Mouse (Mus musculus): ENCODE results near the gene Rngtt. TPM values are rescaled to one million over a fixed set of nuclear protein-coding genes. Genes with fewer than 3 reads are reported as not detected.
A peak's percentile ranks its signal among the peaks of the same experiment; 100 is the strongest.

Gene Rngtt
- polyA plus RNA-seq, 1 experiment from 2014 or later: 35.1 TPM

DNA sequence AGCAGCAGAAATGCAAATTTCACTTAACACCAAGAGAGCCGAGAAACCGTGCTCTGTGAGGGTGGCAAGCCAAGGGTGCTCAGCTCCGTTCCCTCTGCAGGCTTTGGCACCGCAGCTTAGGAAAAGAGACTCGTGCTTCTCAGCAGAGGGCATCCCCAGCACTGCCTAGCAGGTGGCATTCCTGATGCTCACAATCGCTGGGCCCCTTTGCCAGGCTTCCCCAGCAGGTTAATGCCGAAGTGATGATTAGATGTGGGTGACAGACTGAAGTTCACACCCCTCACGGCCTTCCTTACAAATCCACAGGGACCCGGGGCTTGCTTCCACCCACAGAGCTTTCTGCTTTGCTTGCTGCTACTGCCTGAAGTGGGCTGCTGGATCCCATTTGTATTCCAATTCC lies 216.6 kb downstream of the Rngtt start:
- no peaks in the 10 kb centered on the region for H3K4me1 ChIP-seq (ENCODE audit: control insufficient read depth, insufficient read depth, low read length)
- WGBS: 51% methylated on average over 9 of the region's 9 CpGs
- no peak for ATAC-seq (ENCODE audit: insufficient read depth, low FRiP score, low TSS enrichment)

DNA sequence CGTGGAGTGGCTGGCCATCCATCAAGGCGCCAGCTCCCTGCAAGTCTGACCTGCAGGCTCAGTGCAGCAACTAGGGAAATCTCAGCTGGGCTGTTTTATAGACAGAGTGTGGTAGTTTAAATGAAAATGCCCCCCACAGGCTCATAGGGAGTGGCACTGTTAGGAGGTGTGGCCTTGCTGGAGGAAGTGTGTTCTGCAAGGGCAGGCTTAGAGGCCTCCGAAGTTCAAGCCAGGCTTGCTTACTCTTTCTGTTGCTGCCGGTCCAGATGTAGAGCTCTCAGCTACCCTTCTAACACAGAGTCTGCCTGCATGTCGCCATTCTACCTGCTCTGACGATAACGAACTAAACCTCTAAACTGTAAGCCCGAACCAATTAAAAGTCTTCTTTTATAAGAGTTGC lies 222.5 kb downstream of the Rngtt start:
- no peak overlapping the region for H3K27ac ChIP-seq (ENCODE audit: low read depth, low read length)
- no peak overlapping the region for H3K4me3 ChIP-seq (ENCODE audit: low read depth, low read length)
- no peaks in the 10 kb centered on the region for H3K27me3 ChIP-seq (ENCODE audit: control insufficient read depth, insufficient read depth, low read length)
- no peaks in the 10 kb centered on the region for H3K36me3 ChIP-seq (ENCODE audit: control insufficient read depth, insufficient read depth, low read length)
- no peaks in the 10 kb centered on the region for H3K4me1 ChIP-seq (ENCODE audit: control insufficient read depth, insufficient read depth, low read length)
- DNase-seq (ENCODE audit: low spot score) (no peak), ATAC-seq (ENCODE audit: insufficient read depth, low FRiP score, low TSS enrichment) (no peak)
- H3K9me3 ChIP-seq (ENCODE audit: control insufficient read depth, low read length): no peaks in the 10 kb centered on the region
- H3K4me2 ChIP-seq (ENCODE audit: low read depth): no peak overlapping the region
- no peak overlapping the region for H3K9ac ChIP-seq (ENCODE audit: low read length)
- WGBS: 70% methylated on average over 8 of the region's 8 CpGs

More for the DNA sequence above, 216.6 kb downstream of the Rngtt start:
- DNase-seq (ENCODE audit: low spot score): no peak
- no peak overlapping the region for H3K4me2 ChIP-seq (ENCODE audit: low read depth)
- H3K4me3 ChIP-seq (ENCODE audit: low read depth, low read length): no peak overlapping the region
- H3K9ac ChIP-seq (ENCODE audit: low read length): no peak overlapping the region
- no peaks in the 10 kb centered on the region for H3K27me3 ChIP-seq (ENCODE audit: control insufficient read depth, insufficient read depth, low read length)
- no peak overlapping the region for H3K27ac ChIP-seq (ENCODE audit: low read depth, low read length)
- no peaks in the 10 kb centered on the region for H3K9me3 ChIP-seq (ENCODE audit: control insufficient read depth, low read length)
- no peaks in the 10 kb centered on the region for H3K36me3 ChIP-seq (ENCODE audit: control insufficient read depth, insufficient read depth, low read length)

DNA sequence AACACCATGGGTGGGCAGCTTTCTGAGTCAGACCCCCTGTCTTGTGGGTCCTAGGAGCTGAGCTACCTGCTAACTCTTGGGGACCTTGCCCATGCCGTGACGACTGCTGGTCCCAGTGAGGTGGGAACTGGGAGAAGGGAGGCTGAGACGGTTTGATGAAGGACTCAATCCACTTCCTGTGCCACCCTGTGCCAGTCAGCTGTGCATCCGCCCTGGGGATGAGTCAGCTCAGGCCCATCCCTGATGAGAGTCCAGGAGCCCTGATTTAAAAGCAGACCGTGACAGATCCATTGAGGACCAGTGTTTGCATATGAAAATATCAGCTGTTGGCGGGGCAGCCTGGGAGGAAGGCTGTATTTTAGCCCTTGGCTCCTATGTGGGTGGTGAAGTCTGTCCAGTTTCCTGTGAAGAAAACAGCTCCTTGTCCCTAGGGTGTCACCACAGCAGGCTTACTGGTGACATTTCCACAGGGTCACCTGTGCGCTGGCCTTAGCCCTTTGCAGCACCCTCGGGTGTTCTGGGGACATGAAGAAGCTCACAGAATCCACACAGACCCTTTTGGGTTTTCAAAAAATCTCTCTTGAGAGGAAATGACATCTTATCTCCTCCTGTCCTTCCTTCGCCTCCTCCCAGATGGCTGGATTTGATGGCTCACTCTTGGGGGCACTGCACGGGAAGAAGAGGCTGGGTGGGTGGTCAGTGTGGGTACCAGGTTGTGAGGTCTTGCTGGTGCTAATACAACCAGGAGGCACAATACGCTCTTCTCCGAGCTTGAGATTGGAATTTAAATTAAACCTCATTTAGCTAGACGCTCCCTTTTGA lies 234.9 kb downstream of the Rngtt start:
- Histone ChIP-seq H3K4me2 (ENCODE audit: low read depth) (no peak overlapping the region), H3K36me3 (ENCODE audit: control insufficient read depth, insufficient read depth, low read length) (no peaks in the 10 kb centered on the region), H3K9me3 (ENCODE audit: control insufficient read depth, low read length) (no peaks in the 10 kb centered on the region), H3K4me3 (ENCODE audit: low read depth, low read length) (no peak overlapping the region), H3K4me1 (ENCODE audit: control insufficient read depth, insufficient read depth, low read length) (peaks cover 4% of the 10 kb centered on the region; the same call in 1 of the 2 replicates), H3K27ac (ENCODE audit: low read depth, low read length) (no peak overlapping the region), H3K9ac (ENCODE audit: low read length) (no peak overlapping the region), H3K27me3 (ENCODE audit: control insufficient read depth, insufficient read depth, low read length) (no peaks in the 10 kb centered on the region)
- ATAC-seq (ENCODE audit: insufficient read depth, low FRiP score, low TSS enrichment): peak; percentile 36; the same call in 1 of the 2 replicates
- WGBS: 66% methylated on average over 13 of the region's 13 CpGs
- DNase-seq (ENCODE audit: low spot score): peak; percentile 11

DNA sequence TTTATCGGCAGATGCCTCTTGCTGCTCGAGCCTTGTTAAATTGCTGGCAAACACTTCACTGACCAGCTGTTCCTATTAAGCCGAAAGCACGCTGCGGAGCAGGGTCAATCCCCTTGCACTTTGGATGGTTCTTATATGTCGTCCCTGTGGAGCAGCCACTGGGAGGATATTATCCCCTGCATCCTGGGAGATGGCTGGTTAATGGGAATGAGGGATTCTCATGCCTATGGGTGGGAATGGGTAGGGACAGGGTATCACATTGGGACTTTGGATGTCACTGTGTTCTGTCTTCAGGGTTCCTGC lies 235.4 kb downstream of the Rngtt start:
- peak; percentile 42 for DNase-seq (ENCODE audit: low spot score)

DNA sequence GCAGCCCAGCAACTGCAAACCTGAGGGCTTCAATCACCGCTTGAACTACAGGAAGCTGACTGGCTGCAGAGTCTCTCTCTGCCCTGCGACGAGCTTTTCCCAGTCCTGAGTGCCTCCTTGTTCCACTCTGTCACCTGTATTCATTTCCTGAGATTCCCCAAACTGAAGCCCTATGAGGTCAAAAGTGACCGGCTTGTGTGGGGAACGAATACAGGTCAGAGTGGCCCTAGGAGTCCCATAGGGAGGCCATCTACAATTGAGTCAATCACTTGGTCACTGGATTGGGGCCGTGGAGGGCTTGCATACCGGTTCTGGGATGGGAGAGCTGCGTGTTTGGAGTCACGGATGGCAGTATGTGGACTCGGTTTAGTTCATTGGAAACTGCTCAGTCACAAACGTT lies 236.2 kb downstream of the Rngtt start:
- Histone ChIP-seq H3K27ac (ENCODE audit: low read depth, low read length) (no peak overlapping the region), H3K9me3 (ENCODE audit: control insufficient read depth, low read length) (no peaks in the 10 kb centered on the region), H3K4me1 (ENCODE audit: control insufficient read depth, insufficient read depth, low read length) (peaks cover 4% of the 10 kb centered on the region; the same call in 1 of the 2 replicates), H3K4me2 (ENCODE audit: low read depth) (no peak overlapping the region), H3K4me3 (ENCODE audit: low read depth, low read length) (no peak overlapping the region), H3K36me3 (ENCODE audit: control insufficient read depth, insufficient read depth, low read length) (no peaks in the 10 kb centered on the region), H3K27me3 (ENCODE audit: control insufficient read depth, insufficient read depth, low read length) (no peaks in the 10 kb centered on the region), H3K9ac (ENCODE audit: low read length) (no peak overlapping the region)
- ATAC-seq (ENCODE audit: insufficient read depth, low FRiP score, low TSS enrichment) (no peak), DNase-seq (ENCODE audit: low spot score) (no peak)
- 87% methylated on average over 11 of the region's 11 CpGs for WGBS

More for the DNA sequence above, 235.4 kb downstream of the Rngtt start:
- ATAC-seq (ENCODE audit: insufficient read depth, low FRiP score, low TSS enrichment): peak; percentile 58; the same call in 1 of the 2 replicates
- H3K4me3 ChIP-seq (ENCODE audit: low read depth, low read length): no peak overlapping the region
- no peaks in the 10 kb centered on the region for H3K36me3 ChIP-seq (ENCODE audit: control insufficient read depth, insufficient read depth, low read length)
- no peaks in the 10 kb centered on the region for H3K9me3 ChIP-seq (ENCODE audit: control insufficient read depth, low read length)
- no peak overlapping the region for H3K27ac ChIP-seq (ENCODE audit: low read depth, low read length)
- H3K9ac ChIP-seq (ENCODE audit: low read length): no peak overlapping the region
- H3K4me2 ChIP-seq (ENCODE audit: low read depth): no peak overlapping the region
- peaks cover 4% of the 10 kb centered on the region; the same call in 1 of the 2 replicates for H3K4me1 ChIP-seq (ENCODE audit: control insufficient read depth, insufficient read depth, low read length)
- H3K27me3 ChIP-seq (ENCODE audit: control insufficient read depth, insufficient read depth, low read length): no peaks in the 10 kb centered on the region
- WGBS: 38% methylated on average over 6 of the region's 6 CpGs

DNA sequence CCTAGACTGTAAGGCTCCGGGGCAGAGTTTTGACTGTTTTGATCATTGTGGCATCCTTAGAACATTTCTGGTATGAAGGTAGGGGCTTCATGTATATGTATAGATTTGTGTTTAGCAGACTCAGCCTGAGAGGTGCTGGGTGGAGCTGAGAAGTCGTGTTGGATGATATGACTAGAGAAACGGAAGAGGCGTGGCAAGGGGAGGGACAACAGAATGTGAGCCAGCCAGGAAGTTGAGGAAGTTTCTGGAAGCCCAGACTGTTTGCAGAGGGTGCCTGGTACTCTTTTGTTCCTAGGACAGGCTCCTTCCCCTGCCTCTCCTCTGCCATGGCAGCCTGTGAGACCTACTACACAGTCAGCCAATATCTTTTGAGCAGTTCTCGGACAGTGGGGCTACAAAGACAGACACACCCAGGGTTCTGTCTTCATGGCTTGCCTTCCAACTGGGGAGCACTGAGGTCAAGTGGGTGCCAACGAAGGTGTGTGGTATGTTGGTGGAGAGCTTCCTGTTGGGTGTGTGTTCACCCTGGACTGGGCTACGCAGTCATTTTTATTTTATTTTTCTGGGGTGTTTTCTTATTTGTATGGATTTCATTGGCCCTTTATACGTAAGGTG lies 237.3 kb downstream of the Rngtt start:
- Histone ChIP-seq H3K36me3 (ENCODE audit: control insufficient read depth, insufficient read depth, low read length) (no peaks in the 10 kb centered on the region), H3K9ac (ENCODE audit: low read length) (no peak overlapping the region), H3K4me3 (ENCODE audit: low read depth, low read length) (no peak overlapping the region), H3K4me1 (ENCODE audit: control insufficient read depth, insufficient read depth, low read length) (peaks cover 4% of the 10 kb centered on the region; the same call in 1 of the 2 replicates), H3K27ac (ENCODE audit: low read depth, low read length) (no peak overlapping the region), H3K4me2 (ENCODE audit: low read depth) (no peak overlapping the region), H3K27me3 (ENCODE audit: control insufficient read depth, insufficient read depth, low read length) (no peaks in the 10 kb centered on the region), H3K9me3 (ENCODE audit: control insufficient read depth, low read length) (no peaks in the 10 kb centered on the region)
- DNase-seq (ENCODE audit: low spot score) (no peak), ATAC-seq (ENCODE audit: insufficient read depth, low FRiP score, low TSS enrichment) (no peak)
- WGBS: 84% methylated on average over 8 of the region's 8 CpGs

DNA sequence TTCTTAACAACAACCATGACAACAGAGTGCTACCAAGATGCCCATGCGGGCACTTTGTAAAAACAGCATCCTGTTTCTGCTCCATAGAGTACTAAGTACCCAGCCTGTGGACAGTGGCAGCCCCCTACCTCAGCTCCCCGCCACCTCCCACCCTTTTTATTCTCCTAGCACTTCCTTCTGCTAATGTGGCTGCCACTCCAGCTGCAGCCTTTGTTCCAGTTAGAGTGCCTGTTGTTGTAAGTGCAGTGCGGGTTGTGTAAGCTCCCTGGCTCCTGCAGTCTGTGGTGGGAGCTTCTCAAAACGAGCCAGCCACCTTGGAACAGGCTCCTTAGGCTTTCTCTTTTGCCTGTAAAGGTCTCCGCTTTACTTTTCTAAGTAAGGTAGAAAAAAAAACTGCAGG lies 239.5 kb downstream of the Rngtt start:
- H3K36me3 ChIP-seq (ENCODE audit: control insufficient read depth, insufficient read depth, low read length): no peaks in the 10 kb centered on the region
- DNase-seq (ENCODE audit: low spot score): peak; percentile 29
- H3K27me3 ChIP-seq (ENCODE audit: control insufficient read depth, insufficient read depth, low read length): no peaks in the 10 kb centered on the region
- 42% methylated on average over 5 of the region's 5 CpGs for WGBS
- no peak overlapping the region for H3K9ac ChIP-seq (ENCODE audit: low read length)
- no peak overlapping the region for H3K27ac ChIP-seq (ENCODE audit: low read depth, low read length)
- ATAC-seq (ENCODE audit: insufficient read depth, low FRiP score, low TSS enrichment): 0 out of 2 replicates have a peak, but pooled peaks have one; percentile 32
- H3K4me1 ChIP-seq (ENCODE audit: control insufficient read depth, insufficient read depth, low read length): peaks cover 4% of the 10 kb centered on the region; the same call in 1 of the 2 replicates
- no peaks in the 10 kb centered on the region for H3K9me3 ChIP-seq (ENCODE audit: control insufficient read depth, low read length)
- H3K4me2 ChIP-seq (ENCODE audit: low read depth): no peak overlapping the region
- no peak overlapping the region for H3K4me3 ChIP-seq (ENCODE audit: low read depth, low read length)
